Mouse (Mus musculus) gastrocnemius, postnatal 4 days (tissue): ENCODE results near the gene Tmem233. TPM values are rescaled to one million over a fixed set of nuclear protein-coding genes. Genes with fewer than 3 reads are reported as not detected.

Source experiments
- DNase-seq, 2 experiments: peaks; one replicate each; pipeline ENCODE4 v3.0.0; 2021 to 2022; ENCODE audit warnings: low spot score in 2 of 2, mixed read lengths in 2 of 2
- long read RNA-seq, 2 experiments: library from polyadenylated mRNA; stranded (forward); transcript quantifications; one replicate each; pipeline ENCODE4 v2.0.0; 2021
- total RNA-seq, 2 experiments: library from RNA; stranded (reverse); gene quantifications; 2 replicates each; pipeline ENCODE4 v1.2.3; 2021

Tmem233 gene
- 10 to 100 TPM; 43.7 to 44.3 TPM for total RNA-seq
- long read RNA-seq, experiment 1, partial matches to known transcripts, result 1 of 5 reads
- long read RNA-seq, experiment 1, other reads (novel, unspliced or antisense), result 3 of 5 reads
- long read RNA-seq, experiment 2, partial matches to known transcripts, result 1 of 3 reads
- long read RNA-seq, experiment 2, other reads (novel, unspliced or antisense), result 0 of 3 reads

DNA sequence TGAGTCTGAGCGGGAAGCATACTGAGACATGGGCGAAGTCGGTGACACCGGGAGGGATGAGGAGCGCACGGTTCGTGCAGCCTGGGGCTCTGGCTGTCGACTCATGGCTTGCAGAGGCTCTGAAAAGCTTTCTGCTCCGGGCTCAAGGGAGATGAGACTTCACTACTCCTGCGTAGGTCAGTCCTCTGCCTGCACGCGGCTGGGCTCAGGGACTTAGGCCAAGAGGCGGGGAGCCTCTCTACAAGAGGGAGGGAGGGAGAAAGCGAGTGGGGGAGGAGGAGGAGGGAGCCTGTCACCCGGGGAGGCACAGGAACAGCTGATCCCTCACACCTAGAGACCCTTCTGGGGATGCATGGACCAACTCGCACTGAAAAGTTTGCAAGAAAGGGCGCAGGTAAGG lies at the start of gene Tmem233:
Gene Tmem233 (minus strand): TSS at position 164 of the 400 bp plus-strand sequence.
- peak; percentile 26 to 53 for DNase-seq

GRCm38 (mm10) chr5:116123344-116123743 lies 40.3 kb upstream of the Tmem233 start:
- peak; percentile 63 to 76 for DNase-seq

DNA sequence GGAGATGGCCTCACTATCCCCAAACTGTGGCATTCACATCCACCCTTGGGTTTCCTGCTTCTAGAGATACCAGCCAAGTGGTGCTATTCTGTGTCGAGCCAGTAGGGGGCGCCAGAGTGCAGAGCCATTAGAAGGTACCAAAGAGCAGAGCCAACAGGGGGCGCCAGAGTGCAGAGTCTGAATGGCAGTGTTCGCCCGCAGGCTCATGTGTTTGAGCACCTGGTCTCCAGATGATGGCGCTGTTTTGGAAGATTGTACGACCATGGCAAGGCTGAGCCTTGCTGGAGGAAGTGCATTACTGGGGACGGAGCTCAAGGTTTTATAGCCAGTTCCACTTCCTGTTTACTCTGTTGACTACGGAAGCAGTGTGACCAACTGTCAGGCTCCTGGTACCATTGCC lies 33.5 kb upstream of the Tmem233 start:
- peak in 1 of 2 experiments; percentile 58 for DNase-seq

DNA sequence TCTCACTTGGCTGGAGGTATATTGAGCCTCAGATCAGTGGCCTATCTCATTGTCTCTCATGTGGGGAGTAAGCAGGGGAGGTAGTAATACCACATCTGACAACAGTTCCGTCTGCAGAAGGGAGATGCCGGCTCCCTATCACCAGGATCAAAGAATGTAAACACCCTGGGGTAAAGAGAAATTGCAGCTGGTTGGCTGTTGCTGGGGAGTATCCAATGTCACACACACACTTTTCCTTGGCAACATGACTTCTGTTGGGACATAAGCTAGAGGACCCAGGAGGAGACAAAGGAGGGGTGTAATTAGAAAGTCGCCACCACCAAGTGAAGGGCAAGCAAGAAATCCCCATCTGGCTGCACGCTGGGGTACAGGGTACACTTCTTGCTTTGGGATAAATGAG lies 33.1 kb upstream of the Tmem233 start:
- DNase-seq, result no peak

DNA sequence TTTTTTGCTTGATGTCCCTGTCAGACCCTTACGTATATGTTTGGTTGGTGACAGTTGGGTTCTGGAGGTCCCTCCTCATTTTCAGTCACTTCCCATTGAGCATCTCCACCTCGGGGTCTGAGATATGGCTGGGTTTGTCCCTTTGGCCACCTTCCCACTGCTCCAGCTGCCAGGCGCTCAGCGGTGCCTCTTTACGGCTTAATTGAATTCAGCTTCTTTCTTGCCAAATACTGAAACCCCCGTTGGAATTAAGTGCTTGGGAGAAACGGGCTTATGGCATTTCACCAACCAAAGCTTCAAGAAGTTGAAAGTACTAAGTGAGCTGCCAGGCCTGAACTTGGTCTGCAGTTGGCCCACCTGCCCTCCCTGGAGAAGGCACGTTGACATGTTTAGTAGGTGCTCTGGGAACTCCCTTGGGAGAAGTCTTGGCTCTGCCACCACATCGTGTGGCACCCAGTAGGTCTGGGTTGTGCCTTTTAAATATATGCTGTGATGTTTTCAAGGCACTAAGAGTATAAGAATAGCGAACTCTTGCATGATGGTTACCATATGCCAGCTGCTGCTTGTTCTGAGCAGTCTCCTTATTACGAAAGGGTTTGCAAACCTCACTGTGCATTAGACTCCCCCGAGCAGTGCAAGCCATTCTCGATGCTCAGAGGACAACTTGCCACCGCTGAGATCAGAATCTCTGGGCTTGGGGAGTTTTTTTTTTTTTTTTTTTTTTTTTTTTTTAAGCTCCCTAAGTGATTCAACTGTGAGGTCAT lies 32.2 kb upstream of the Tmem233 start:
- DNase-seq, result no peak

- DNase-seq, result no peak
Observed at GRCm38 (mm10) chr5:116108651-116109050, 25.6 kb upstream of the Tmem233 start.

DNA sequence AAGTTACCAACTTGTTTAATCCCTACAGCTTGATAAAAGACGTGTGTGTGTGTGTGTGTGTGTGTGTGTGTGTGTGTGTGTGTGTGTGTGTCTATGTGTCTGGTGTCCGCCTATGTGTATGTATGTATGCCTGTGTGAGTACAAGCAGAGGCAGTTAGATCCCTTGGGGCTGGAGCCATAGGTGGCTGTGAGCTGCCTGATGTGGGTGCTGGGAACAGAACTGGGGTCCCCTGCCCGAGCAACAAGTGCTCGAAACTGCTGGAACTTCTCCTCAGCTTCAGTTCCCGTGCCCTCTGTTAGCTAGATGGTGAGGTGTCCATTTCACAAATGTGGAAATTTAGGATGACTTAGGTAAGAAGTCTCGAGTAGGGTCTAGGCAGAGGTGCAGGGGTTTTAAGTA lies 1.2 kb upstream of the Tmem233 start:
- DNase-seq, result no peak

GRCm38 (mm10) chr5:116082241-116082900 lies 673 bp downstream of the Tmem233 start:
- DNase-seq, result no peak

DNA sequence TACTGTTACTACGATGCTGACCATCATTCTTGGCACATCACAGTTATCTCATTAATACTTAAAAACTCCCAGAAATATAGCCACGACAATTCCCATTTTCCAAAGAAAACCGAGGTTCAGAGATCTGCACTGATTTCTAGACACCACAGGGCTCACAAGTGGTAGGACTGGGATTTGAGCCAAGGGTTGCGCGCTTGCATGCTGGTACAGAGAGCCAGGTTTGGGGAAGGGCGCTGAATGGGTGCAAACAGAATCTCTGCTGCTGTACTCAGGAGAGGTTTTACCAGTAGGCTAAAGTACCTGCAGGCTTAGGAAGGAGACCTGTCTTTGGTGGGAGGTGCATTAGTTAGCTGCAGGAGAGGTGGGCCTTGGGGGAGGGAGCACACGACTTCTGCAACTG lies 1.4 kb downstream of the Tmem233 start:
- DNase-seq, result peak in 1 of 2 experiments; percentile 15

GRCm38 (mm10) chr5:116080736-116081135 lies 2.3 kb downstream of the Tmem233 start:
- no peak for DNase-seq

GRCm38 (mm10) chr5:116069618-116070017 lies 13.4 kb downstream of the Tmem233 start:
- no peak for DNase-seq

GRCm38 (mm10) chr5:116052826-116053225 lies 30.2 kb downstream of the Tmem233 start:
- no peak for DNase-seq

GRCm38 (mm10) chr5:116052171-116052570 lies 30.9 kb downstream of the Tmem233 start:
- no peak for DNase-seq

DNA sequence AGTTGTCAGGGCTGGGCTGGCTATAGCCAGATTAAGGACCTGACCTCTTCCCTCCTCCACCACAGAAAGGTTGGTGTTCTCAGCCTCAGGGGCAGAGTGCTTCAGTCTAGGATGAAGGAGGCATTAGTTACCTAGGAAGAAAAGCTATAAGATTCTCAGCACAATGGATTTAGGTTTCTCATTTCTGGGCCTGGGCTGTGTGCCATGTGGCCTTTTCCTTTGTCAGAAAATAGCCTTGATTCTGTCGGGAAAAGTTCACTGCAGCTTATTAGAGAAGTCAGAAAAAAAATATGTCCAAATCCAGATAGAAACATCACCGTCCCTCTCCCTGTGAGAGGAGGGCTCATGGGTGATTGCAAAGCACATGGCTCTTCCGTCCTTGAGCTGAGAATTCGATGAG lies 33.2 kb downstream of the Tmem233 start:
- DNase-seq, result no peak

DNA sequence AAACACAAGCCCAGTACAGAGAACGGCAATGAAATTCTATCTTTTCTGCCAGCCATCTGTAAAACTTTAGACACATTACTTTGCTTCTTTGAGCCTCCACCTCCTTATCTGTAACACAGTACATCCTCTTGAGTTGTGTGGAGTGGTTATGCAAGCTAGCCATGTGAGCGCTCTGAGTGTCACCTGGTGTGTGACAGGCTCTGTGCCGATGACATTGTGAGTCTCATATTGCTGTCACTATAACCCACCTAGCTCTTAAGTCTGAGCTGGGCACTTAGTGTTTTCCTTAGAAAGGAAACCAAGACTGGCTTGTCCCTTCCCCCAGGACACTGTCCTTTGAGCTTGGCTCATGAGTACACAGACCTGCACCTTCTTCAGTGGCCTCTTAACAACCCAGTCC lies 34.7 kb downstream of the Tmem233 start:
- DNase-seq, result no peak

DNA sequence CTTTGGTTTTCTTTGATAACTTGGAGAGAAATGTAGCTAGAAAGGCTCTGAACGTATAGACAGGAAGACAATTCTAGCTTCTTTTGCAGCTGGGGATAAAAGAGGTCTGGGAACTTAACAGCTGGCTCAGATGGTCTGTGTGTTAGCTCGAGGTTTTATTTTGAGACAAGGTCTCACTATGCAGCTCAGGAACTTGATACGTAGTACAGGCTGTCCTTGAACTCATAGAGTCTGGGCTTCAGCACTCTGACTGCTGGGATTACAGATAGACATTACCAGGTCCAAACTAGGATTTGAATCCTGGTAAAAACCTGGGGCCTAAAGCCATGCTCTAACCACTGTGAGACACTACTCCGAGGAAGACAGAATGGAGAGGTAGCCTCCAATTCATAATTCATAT lies 36.8 kb downstream of the Tmem233 start:
- no peak for DNase-seq

GRCm38 (mm10) chr5:116045581-116045980 lies 37.5 kb downstream of the Tmem233 start:
- DNase-seq, result no peak

GRCm38 (mm10) chr5:116042241-116042640 lies 40.8 kb downstream of the Tmem233 start:
- no peak for DNase-seq

GRCm38 (mm10) chr5:116039706-116040105 lies 43.3 kb downstream of the Tmem233 start:
- no peak for DNase-seq

- no peak for DNase-seq
Observed at GRCm38 (mm10) chr5:116037731-116038130, 45.3 kb downstream of the Tmem233 start.

DNA sequence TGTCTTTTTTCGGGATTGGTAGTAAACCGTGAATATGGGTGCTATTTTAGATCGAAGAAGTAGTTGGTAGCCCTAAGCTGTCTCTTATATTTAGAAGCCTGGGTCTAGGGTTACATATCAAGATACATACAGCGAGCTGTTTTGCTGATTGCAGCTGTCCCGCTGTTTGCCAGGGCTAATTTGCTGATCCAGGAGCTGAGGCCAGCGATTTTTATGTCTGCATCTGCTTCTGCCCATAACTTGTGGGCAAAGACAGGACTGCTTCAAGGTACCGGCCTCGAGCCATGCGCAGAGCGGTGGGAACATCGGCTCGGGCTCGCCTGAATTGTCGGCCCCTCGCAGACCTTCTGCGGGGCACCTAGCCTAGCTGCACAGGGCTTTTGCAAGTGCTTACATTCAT lies 46.6 kb downstream of the Tmem233 start:
- peak in 1 of 2 experiments; percentile 43 for DNase-seq

GRCm38 (mm10) chr5:116031190-116031577 lies 51.9 kb downstream of the Tmem233 start:
- peak; percentile 62 to 74 for DNase-seq
